Mouse (Mus musculus): ENCODE measurements around the gene Prkaa2.

DNA sequence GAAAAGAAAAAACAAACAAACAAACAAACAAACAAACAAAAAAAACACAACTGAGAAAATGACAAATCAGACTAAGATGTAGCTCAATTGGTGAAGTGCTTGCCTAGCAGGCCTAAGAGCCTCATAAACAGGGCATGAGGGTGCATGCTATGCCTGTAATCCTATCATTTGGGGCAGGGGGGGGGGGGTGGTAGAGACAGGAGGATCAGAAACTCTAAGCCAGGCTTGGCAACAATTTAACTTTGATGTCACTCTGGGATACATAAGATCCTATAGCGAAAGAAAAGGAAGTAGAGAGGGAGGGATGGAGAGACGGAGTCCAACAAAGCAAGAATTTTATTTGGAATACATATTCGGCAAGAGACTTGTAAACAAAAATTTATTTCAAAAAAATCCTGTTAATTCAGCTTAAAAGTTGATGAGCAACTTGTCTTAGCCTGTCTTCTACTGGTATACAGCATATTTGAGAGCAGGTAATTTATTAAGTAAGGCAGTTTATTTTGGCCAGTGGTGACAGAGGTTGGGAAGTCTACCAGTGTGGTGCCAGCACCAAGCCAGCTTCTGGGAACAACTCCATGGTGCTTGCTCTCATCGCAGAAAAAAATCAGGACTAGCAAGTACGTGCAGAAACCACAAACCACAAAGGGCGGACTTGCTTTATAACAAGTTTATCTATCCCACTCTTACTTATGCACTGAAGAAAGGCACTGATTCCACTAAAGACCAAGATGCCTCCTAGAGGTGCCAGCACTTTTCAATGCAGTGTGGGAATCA is 5.4 kb downstream of the Prkaa2 start:
- TF ChIP-seq CTCF (IDR thresholded peaks at IDR 0.05; ENCODE audit: insufficient read depth, low read depth, low read length) (no peak), POLR2A (IDR thresholded peaks at IDR 0.05; ENCODE audit: insufficient read depth, low read depth, low read length) (no peak)

All from olfactory bulb, adult 2 months (tissue).